Mouse (Mus musculus) liver, embryonic 13.5 days (tissue): ENCODE results near the gene Tent5c. TPM values are rescaled to one million over a fixed set of nuclear protein-coding genes. Genes with fewer than 3 reads are reported as not detected.
A peak's percentile ranks its signal among the peaks of the same experiment; 100 is the strongest.
"Not testable (repeated sequence)": the region's sequence is repeated elsewhere in the genome, so short reads cannot be mapped to it uniquely, and the experiment has no call there.

ENCODE experiments used
- ATAC-seq: fragments of 200-750 bp; cut with Nextera tagmentation; 2 replicates; pipeline ENCODE4 v1.8.0; 2017; ENCODE audit warnings: low read depth, mild to moderate bottlenecking, moderate number of reproducible peaks, moderate library complexity
- DNase-seq: peaks from one replicate; pipeline ENCODE4 v3.0.0; 2022
- H3K27ac ChIP-seq: fragments of 300-500 bp; sonication (generic); 2 replicates; pipeline ENCODE4 v1.5.1; 2015; ENCODE audit warnings: moderate library complexity, mild to moderate bottlenecking, inconsistent platforms
- H3K27me3 ChIP-seq: fragments of 300-500 bp; sonication (generic); 2 replicates; pipeline ENCODE4 v1.6.1; 2015; ENCODE audit warnings: mild to moderate bottlenecking, inconsistent platforms
- H3K36me3 ChIP-seq: fragments of 300-500 bp; sonication (generic); 2 replicates; pipeline ENCODE4 v1.6.1; 2015; ENCODE audit warnings: mild to moderate bottlenecking, inconsistent platforms
- H3K4me1 ChIP-seq: fragments of 300-500 bp; sonication (generic); replicated peaks from 2 replicates; pipeline ENCODE4 v1.6.1; 2015; ENCODE audit warnings: inconsistent platforms
- H3K4me2 ChIP-seq: fragments of 300-500 bp; sonication (generic); 2 replicates; pipeline ENCODE4 v1.6.1; 2015; ENCODE audit warnings: inconsistent platforms, mild to moderate bottlenecking, moderate library complexity
- H3K4me3 ChIP-seq: fragments of 300-500 bp; sonication (generic); replicated peaks from 2 replicates; pipeline ENCODE4 v1.5.1; 2015; ENCODE audit warnings: mild to moderate bottlenecking, inconsistent platforms
- H3K9ac ChIP-seq: fragments of 300-500 bp; sonication (generic); 2 replicates; pipeline ENCODE4 v1.6.1; 2015; ENCODE audit warnings: mild to moderate bottlenecking, inconsistent platforms
- H3K9me3 ChIP-seq: fragments of 300-500 bp; sonication (generic); replicated peaks from 2 replicates; pipeline ENCODE4 v1.6.1; 2016; ENCODE audit warnings: inconsistent platforms
- WGBS: fragments of 180-500 bp; shearing (Covaris S2); methylation state at CpG from one replicate; pipeline ENCODE4 v1.1.7; 2015; ENCODE audit not compliant: insufficient replicate concordance; 5-methylcytosine and 5-hydroxymethylcytosine counted together
- polyA plus RNA-seq: library from polyadenylated mRNA; unstranded; fragments of >200 nt; fragmentation: Nextera tagmentation; extraction: Ambion mirVana; gene quantifications from 2 replicates; pipeline ENCODE4 v1.2.1, GENCODE M21; 2015

The Tent5c gene
- polyA plus RNA-seq, 1 experiment from 2014 or later: 63.7 TPM

- no peak overlapping the region for H3K27ac ChIP-seq
- peaks cover 20% of the 10 kb centered on the region; the same call in 1 of the 2 replicates for H3K27me3 ChIP-seq
- DNase-seq (no peak), ATAC-seq (no peak)
- WGBS: 42% methylated on average over 1 of the region's 1 CpGs
- no peaks in the 10 kb centered on the region for H3K9me3 ChIP-seq
- H3K4me2 ChIP-seq: no peak overlapping the region
- no peak overlapping the region for H3K9ac ChIP-seq
- no peaks in the 10 kb centered on the region for H3K36me3 ChIP-seq
- H3K4me1 ChIP-seq: peaks cover 8% of the 10 kb centered on the region
- no peak overlapping the region for H3K4me3 ChIP-seq
Measured at GRCm38 (mm10) chr3:100418387-100418786, 70.7 kb downstream of the Tent5c start.

GRCm38 (mm10) chr3:100417772-100418311 lies 71.3 kb downstream of the Tent5c start:
- Histone ChIP-seq H3K36me3 (no peaks in the 10 kb centered on the region), H3K4me2 (no peak overlapping the region), H3K4me3 (no peak overlapping the region), H3K9ac (no peak overlapping the region), H3K27ac (no peak overlapping the region), H3K9me3 (no peaks in the 10 kb centered on the region), H3K27me3 (peaks cover 20% of the 10 kb centered on the region; the same call in 1 of the 2 replicates), H3K4me1 (peaks cover 3% of the 10 kb centered on the region)
- 45% methylated on average over 10 of the region's 10 CpGs for WGBS
- DNase-seq (no peak), ATAC-seq (no peak)

GRCm38 (mm10) chr3:100415671-100416070 lies 73.5 kb downstream of the Tent5c start:
- 68% methylated on average over 5 of the region's 5 CpGs for WGBS
- Histone ChIP-seq H3K36me3 (no peaks in the 10 kb centered on the region), H3K9me3 (no peaks in the 10 kb centered on the region), H3K27me3 (peaks cover 6% of the 10 kb centered on the region; the same call in 1 of the 2 replicates), H3K4me2 (no peak overlapping the region), H3K27ac (no peak overlapping the region), H3K4me1 (no peaks in the 10 kb centered on the region), H3K9ac (no peak overlapping the region), H3K4me3 (no peak overlapping the region)
- ATAC-seq (no peak), DNase-seq (no peak)

GRCm38 (mm10) chr3:100413586-100413985 lies 75.5 kb downstream of the Tent5c start:
- not testable (repeated sequence) for H3K9ac ChIP-seq, H3K4me2 ChIP-seq, H3K36me3 ChIP-seq, H3K4me1 ChIP-seq, H3K27me3 ChIP-seq, H3K9me3 ChIP-seq, H3K27ac ChIP-seq, ATAC-seq, H3K4me3 ChIP-seq, DNase-seq
- 74% methylated on average over 3 of the region's 3 CpGs for WGBS

- 76% methylated on average over 7 of the region's 7 CpGs for WGBS
- no peaks in the 10 kb centered on the region for H3K9me3 ChIP-seq
Measured at GRCm38 (mm10) chr3:100411945-100412344, 77.2 kb downstream of the Tent5c start.

GRCm38 (mm10) chr3:100409280-100409679 lies 79.8 kb downstream of the Tent5c start:
- H3K9ac ChIP-seq: no peak overlapping the region
- WGBS: 39% methylated on average over 2 of the region's 2 CpGs
- H3K27me3 ChIP-seq: no peaks in the 10 kb centered on the region
- ATAC-seq (no peak), DNase-seq (no peak)
- no peaks in the 10 kb centered on the region for H3K9me3 ChIP-seq
- peaks cover 26% of the 10 kb centered on the region for H3K4me1 ChIP-seq
- H3K27ac ChIP-seq: no peak overlapping the region
- no peak overlapping the region for H3K4me3 ChIP-seq
- no peaks in the 10 kb centered on the region for H3K36me3 ChIP-seq
- H3K4me2 ChIP-seq: no peak overlapping the region

More at GRCm38 (mm10) chr3:100411945-100412344, 77.2 kb downstream of the Tent5c start:
- H3K4me3 ChIP-seq: no peak overlapping the region
- H3K4me1 ChIP-seq: peaks cover 25% of the 10 kb centered on the region
- H3K36me3 ChIP-seq: no peaks in the 10 kb centered on the region
- ATAC-seq (no peak), DNase-seq (no peak)
- H3K4me2 ChIP-seq: no peak overlapping the region
- no peak overlapping the region for H3K9ac ChIP-seq
- no peak overlapping the region for H3K27ac ChIP-seq
- peaks cover 3% of the 10 kb centered on the region; the same call in 1 of the 2 replicates for H3K27me3 ChIP-seq

GRCm38 (mm10) chr3:100408351-100409043 lies 80.6 kb downstream of the Tent5c start:
- no peaks in the 10 kb centered on the region for H3K9me3 ChIP-seq
- no peaks in the 10 kb centered on the region for H3K36me3 ChIP-seq
- H3K4me2 ChIP-seq: peak overlapping the region; percentile 43
- ATAC-seq: peak; percentile 92
- 28% methylated on average over 2 of the region's 2 CpGs for WGBS
- H3K27me3 ChIP-seq: no peaks in the 10 kb centered on the region
- H3K4me1 ChIP-seq: peaks cover 26% of the 10 kb centered on the region
- DNase-seq: peak; percentile 42
- no peak overlapping the region for H3K27ac ChIP-seq
- peak overlapping the region; percentile 41 for H3K9ac ChIP-seq
- no peak overlapping the region for H3K4me3 ChIP-seq

- Histone ChIP-seq H3K27me3 (0 out of 2 replicates have a peak, but pooled peaks cover 11% of the 10 kb centered on the region), H3K9me3 (no peaks in the 10 kb centered on the region), H3K27ac (no peak overlapping the region), H3K9ac (no peak overlapping the region), H3K4me3 (no peak overlapping the region), H3K4me2 (no peak overlapping the region), H3K36me3 (no peaks in the 10 kb centered on the region), H3K4me1 (peaks cover 8% of the 10 kb centered on the region)
- DNase-seq (no peak), ATAC-seq (no peak)
- 80% methylated on average over 4 of the region's 4 CpGs for WGBS
Measured at GRCm38 (mm10) chr3:100402656-100403055, 86.5 kb downstream of the Tent5c start.

Other genes starting within 250 kb of the Tent5c start
- 39.3 and 40.7 TPM in 2 replicates for gene Man1a2, start 196.2 kb upstream of the Tent5c start, polyA plus RNA-seq